Mouse (Mus musculus) adrenal gland, adult 2 months (tissue): ENCODE measurements around the gene Atg9b. TPM values are rescaled to one million over a fixed set of nuclear protein-coding genes. Genes with fewer than 3 reads are reported as not detected.
A peak's percentile ranks its signal among the peaks of the same experiment; 100 is the strongest.

Experiments used
- DNase-seq: peaks from one replicate; pipeline ENCODE4 v3.0.0; 2021
- long read RNA-seq: library from polyadenylated mRNA; stranded (forward); transcript quantifications from one replicate; pipeline ENCODE4 v2.0.0, GENCODE M21; 2021
- polyA plus RNA-seq: library from polyadenylated mRNA; depleted of rRNA; stranded (reverse); fragments of >200 nt; gene quantifications from 2 replicates; pipeline ENCODE4 v1.2.3, GENCODE M21; 2012; rRNA removed
- total RNA-seq, 2 experiments: library from RNA; stranded (reverse); gene quantifications; 2 replicates each; pipeline ENCODE4 v1.2.3; 2021

Gene Atg9b
- total RNA-seq (1 to 10 TPM; 1.5 to 1.7 TPM), polyA plus RNA-seq (7.5 and 11.6 TPM in 2 replicates)
- long read RNA-seq, partial matches to known transcripts: 1 of 1 reads
- long read RNA-seq, other reads (novel, unspliced or antisense): 0 of 1 reads

DNA sequence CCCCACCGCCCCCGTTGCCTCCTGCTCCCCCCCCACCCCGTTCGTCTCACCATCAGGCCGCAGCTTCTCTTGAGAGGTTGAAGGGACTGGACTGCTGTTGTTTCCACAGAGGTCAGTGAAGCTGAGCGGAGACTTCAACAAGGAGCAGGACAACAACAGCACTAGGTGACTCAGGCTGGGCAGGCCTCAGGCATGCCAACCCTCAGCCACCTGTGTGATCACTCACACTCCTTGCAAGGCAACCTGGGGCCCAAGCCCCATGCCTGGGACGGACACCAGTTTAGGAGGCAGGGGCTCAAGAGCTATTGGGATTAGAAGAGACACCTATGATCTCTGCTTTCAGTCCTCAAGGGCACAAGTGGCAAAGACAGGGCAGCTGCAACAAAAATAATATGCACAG, at the start of gene Atg9b:
Gene Atg9b (minus strand): TSS at position 280 of the 400 bp plus-strand sequence.
- DNase-seq: no peak

DNA sequence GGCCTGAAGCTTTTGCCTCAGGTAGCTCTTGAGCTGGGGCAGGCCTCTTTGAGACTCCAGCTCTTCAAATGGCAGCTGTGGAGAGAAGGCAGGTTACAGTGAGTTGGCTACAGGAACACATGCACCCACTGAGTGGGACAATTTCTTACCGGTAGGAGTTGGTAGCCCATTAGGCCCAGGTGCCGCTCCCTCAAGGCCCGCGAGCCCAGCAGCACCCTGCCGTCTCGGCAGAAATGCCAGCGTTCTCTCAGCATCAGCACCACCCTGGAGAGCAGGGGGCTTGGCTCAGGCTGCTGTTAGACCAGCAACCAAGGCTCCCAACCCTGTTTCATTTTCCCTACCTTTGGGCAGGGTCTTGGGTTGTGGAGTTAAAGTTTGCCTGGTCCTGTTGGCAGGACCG, 49.2 kb upstream of the Atg9b start:
- DNase-seq: no peak

DNA sequence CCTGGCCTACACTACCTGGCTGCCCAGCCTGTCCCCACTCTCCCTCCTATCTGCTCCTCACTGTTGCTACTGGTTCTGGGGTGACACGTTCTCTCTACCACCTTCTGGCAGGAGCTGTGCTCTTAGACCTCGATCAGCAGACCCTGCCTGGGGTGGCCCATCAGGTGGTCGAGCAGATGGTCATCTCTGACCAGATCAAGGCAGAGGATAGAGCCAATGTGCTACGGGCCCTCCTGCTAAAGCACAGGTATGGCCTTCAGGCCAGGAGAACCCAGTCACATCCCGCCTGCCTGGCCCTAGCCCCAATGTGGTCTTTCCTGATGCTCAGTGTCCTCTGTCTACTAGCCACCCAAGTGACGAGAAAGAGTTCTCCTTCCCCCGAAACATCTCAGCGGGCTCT, 42.0 kb upstream of the Atg9b start:
- no peak for DNase-seq

DNA sequence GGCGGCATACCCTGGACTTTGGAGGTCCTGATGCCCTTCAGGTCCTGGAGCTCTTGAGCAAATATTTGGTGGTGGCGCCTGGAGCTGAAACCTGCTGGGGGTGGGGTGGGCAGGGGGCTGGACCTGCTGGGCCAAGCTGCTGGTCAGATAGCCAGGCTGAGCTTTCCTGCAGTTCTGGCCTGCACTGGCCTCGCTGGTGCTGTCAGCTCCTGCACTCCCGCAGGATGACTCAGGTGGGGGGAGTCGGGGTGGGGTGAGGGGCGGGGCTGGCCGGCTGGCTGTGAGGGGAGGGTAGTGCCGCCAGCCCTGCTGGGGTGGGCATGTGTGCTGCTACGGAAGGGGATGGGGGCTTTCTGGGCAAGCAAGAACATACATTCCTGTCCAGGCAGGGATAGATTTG, 36.7 kb upstream of the Atg9b start:
- DNase-seq: peak; percentile 61

DNA sequence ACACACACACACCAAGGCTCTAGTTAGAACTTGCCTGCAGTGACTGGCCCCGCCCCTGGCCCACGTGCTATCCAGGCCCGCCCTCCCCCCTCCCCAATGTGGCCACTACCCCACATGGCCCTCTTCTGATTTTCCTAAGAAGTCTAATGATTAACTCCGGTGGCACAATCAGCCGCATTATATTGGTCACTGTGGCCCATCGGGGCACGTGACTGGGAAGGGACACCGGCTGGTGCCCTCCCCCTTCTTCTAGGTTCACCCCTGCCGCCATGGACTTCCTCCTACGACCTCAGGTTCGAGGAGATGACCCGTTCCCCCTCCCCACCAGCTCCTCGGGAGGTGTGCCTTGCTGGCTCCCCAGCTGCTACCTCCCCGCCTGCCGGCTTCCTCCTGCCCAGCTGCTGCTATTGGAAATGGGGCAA, 36.0 kb upstream of the Atg9b start:
- peak; percentile 44 for DNase-seq

DNA sequence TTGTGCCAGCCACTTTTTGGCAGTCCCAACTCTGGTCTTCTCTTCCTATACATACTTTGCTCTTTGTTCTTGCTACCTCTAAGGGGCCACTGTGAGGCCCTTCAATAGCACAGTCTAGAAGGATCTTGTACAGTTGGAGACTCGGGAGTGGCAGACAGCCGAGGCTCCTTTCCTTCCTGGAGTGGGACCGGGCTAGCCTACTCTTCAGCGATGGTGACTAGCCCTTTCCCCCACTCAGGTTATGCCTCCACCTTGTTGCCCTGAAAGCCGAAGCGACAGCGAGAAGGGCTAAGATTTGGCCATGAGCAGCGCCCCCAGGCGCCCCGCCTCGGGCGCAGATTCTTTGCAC, 35.3 kb upstream of the Atg9b start:
- DNase-seq: no peak

DNA sequence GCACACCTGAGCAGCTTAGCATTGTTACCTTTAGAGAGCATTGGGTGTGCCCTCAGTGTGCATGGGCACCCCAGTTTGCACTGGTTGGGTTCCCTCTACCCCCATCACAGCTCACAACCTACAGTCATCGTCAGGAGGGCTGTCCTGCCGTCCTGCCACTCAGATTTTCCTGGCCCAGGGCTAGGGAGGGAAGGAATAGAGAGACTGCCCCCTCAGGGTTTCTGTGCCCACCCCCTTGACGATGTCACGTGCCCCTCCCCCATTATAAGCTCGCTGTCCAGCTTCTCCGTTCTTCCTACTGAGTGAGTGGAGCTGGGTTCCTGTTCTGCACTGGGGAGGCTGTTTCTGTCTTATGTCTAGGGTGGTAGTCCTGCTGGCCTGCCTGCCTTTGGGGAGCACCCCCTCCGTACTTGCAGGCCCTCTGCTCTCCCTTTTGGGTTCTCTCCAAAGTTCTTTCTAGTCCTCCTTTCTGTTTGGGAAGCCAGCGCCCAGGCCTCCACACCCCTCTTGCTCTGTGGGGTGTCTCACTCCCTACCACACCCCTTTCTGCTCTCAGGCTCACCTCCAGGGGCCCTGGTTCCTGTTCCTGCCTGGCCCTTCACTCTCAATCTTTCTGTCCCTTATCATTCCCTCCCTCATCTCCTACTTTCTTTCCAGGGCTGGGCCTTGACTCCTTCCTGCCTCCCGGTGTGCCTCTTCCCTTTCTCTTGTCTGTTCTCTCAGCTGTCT, 34.8 kb upstream of the Atg9b start:
- DNase-seq: no peak

DNA sequence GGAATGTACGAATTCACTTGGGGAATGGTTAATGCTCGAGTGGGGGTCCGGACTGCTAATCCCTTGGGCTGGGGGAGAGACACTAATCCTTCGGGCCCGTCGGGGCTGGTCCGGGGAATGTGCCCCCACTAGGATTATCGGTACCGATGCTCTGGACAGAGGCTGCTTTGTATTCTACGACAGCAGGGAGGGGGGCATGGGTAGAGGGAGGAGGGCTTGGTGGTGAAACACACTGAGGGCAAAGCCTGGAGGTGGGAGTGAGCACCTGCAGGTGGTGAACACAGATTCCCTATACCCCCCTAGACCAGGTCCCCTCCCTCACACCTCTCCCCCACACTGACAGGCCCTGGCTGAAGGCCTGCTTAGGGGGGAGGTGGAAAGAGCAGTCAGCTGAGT, 34.1 kb upstream of the Atg9b start:
- DNase-seq: no peak

DNA sequence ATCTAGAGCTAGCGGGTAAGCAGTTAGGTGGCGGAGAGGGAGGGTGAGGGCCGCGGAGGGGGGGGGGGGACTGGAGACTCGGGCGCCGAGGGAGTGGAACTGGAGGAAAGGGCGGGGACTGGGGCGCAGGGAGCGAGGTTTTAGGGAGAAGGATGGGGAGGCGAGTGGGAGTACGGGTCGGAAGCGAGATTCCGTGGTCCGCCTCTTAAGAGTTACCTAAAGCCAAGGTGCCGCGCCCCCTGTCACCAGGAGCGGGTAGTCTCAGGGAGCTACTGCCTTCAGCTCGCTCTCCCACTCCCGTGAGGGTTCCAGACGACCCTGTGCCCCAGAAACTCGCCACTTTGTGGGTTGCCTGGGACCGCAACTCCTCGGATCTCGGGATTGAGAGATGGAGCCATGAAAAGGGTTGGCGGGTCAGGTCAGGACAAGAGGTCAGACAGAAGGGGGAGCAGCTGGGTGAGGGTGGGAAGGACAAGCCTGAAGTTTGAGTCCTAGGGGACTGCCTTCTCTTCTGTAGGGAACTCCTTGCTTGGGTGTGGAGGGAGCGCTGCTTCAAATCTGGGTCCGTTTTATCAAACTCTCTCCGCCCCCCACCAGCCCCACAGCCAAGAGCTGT, 33.6 kb upstream of the Atg9b start:
- no peak for DNase-seq

DNA sequence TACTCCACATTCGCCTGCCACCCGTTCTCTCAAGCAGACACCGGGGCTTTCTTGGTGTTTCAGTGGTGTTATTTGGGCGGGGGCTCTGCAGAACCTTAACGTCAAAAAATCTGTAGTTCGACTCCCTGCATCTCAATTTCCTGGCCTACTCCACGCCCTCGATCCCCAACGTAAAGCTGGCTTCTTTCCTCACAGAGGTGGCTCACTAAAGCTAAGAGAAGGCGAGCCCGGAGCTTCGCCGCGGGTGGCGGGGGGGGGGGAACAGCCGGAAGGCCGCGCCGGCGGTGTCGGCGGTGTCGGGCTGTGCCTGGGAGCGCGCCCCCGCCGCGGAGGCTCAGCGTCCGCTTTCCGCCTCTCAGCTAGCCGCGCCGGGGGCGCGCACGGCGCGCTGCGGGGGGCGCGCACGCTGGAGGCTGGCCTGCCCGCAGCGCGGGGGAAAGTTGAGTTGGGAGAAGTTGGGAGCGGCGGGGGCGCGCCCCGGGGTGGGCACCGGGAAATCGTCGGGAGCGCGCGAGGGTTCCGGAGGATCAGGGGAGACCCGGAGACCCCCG, 33.0 kb upstream of the Atg9b start:
- DNase-seq: peak; percentile 92

DNA sequence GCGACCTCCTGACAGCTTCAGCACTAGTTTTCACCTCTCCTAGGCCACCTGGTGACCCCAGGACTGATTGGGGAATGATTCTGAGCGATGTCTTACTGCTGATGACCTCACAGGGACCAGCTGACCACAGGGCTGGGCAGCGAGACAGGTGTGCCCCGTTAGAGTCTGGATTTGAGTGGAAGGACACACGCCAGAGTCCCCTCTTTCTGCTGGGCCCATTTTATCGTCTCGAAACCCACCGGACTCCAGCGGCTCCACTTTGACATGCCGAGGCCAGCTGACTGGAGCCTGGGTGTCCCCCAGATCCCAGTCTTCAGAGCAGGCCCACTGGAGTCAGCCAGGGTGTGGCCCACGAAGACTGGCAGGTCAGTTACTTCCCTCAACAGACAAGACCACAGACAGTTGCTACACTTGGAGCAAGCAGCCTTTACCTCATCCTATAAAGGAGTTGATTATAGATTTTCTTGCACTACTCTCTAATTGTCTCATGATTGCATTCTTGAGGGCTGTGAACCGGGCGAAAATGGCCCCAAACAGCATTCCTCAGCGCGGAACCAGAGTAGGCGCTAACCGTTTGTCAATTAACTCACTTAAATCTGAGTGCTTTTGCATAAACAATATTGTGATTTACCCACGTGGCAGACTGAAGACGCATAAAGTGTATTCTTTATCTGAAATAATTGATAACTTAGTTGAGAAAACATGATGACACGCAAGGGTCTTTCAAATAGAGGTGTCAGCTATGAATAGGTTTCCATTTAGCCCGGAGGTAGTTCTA, 32.2 kb upstream of the Atg9b start:
- no peak for DNase-seq

DNA sequence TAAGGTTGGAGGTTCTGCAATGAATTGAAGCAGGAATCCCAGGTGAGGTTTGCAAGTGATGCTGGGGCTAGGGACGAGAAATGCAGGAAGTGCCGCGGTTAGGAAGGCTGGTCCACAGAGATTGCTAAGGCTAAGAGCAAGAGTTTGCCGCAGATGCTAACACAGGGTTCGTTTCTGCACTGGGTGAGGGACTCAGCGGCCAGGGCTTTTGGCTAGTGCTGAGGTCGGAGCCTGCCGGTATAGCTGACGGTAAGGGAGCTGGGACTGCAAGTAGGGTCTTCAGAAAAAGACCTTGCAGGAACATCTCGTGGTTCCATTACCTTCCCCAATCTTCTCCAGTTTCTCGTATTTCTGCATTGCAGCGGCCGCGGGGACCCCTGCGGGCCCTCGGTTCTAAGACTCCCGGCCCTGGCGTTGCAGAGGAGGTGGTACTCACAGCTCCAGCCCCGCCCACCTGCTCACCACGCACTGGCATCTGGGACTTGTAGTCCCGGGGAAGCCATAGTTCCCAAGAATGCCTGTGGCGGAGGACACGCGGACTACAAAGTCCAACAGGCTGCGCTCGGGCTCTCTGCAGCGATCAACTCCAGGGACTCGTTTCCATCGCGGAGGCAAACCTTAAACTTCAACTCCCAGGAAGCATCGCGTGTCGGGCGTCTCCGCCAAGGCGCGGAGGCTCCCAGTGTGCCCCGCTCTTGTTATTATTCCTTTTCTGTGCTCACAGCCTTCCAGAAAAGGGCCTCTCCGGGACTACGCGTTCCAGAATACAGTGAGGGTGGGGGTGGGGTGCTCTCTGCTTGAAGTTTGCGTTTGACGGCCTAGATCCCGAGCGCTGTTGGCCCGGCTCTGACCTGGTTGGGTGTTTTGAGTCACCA, 31.4 kb upstream of the Atg9b start, which contains the start of the genes Cdk5 and Slc4a2:
Gene Cdk5 (minus strand): TSS at position 402 of the 875 bp plus-strand sequence.
Gene Slc4a2 (plus strand): TSS at position 709 of the 875 bp plus-strand sequence.
- DNase-seq: peak; percentile 99

DNA sequence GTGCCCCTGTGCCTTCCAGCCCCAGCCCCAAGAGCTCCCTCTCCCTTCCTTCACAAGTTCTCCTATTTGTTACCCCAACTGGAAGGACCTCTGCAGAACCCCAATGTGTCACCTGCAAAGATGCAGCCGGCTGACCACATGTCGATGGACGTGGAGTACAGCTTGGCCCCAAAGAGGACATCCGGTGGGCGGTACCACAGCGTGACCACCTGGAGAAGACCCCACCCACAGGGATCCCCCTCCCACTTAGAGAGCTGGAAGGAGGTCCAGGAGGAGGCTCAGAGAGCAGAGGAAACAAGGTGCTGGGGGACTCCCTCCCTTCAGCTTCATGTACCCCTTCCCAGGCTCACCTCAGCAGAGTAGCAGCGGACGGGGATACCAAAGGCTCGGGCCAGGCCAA, 28.4 kb upstream of the Atg9b start:
- DNase-seq: no peak

DNA sequence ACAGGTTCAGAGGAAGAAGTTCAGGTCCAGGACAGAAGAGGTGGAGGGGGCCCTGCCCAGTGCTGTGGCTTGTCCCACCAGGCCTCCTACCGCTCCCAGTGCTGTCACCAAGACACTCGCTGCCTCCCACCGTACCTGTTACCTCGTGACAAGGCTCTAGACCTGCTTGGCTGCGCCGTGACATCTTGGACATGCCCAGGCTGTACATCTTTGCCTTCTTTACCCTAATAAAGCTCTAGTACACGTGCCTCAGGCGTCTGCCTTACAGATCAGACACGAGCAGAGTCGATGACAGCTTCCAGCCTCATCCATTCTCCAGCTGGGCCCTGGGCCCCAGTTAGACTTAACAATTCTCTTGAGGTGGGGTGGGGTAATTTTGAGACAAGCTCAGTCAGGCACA, 25.6 kb upstream of the Atg9b start:
- DNase-seq: no peak

DNA sequence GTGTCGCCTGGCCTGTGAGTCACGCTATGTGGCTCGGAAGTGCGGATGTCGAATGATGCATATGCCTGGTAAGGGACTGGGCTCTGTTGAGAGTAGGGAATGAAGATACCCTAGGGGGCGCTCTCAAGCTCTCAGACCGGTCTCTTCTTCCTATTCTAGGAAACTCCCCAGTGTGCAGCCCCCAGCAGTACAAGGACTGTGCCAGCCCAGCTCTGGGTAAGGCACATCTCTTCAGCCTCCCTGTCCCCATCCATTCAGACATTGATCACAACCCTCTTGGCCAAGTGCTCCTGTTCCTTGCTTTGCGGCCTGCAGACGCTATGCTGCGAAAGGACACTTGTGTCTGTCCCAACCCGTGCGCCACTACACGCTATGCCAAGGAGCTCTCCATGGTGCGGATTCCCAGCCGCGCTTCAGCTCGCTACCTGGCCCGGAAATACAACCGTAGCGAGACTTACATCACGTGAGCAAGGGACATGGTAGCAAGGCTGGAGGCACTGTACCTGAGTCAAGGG, 24.3 kb upstream of the Atg9b start:
- DNase-seq: peak; percentile 79

DNA sequence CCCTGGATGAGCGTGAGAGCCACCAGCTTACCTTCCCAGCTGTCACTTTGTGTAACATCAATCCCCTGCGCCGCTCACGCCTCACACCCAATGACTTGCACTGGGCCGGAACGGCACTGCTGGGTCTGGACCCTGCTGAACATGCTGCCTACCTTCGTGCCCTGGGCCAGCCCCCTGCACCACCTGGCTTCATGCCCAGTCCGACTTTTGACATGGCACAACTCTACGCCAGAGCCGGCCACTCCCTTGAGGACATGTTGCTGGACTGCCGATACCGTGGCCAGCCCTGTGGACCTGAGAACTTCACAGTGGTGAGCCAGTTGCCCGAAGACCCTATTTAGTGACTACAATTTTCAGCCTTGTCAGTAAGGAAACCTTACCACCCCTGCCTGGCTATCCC, 22.0 kb upstream of the Atg9b start:
- no peak for DNase-seq

DNA sequence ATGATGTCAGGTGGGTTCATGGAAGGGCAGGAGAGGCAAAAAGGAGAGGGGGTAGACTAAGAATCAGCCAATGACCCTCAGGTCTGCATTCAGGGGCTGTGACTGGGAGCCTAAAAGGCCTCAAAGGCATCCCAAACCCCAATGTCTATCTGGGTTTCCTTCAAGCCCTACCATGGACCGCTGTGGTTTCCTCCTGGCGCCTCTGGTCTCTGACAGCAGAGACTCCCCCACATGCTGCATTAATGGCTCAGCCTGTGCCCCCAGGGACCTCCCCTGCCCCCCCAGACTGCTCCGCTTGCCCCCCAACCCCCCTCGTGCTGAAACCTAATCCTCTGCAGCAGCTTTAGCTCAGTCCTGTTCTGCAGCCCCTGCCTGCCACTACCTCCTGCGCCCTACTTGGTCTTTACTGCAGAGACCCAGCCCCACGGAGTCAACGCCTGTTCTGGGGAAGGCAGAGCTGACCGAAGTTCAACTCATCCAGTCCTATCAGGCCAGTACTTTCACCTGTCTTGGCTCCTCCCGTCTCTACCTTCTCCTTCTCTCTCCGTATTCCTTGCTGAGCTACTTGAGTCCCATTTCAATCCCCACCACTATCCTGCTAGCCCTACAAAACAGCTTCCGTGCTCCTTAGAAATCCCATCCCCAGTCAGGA, 21.2 kb upstream of the Atg9b start, which contains the start of gene Asic3:
Gene Asic3 (plus strand): TSS at position 351 of the 652 bp plus-strand sequence.
- no peak for DNase-seq

DNA sequence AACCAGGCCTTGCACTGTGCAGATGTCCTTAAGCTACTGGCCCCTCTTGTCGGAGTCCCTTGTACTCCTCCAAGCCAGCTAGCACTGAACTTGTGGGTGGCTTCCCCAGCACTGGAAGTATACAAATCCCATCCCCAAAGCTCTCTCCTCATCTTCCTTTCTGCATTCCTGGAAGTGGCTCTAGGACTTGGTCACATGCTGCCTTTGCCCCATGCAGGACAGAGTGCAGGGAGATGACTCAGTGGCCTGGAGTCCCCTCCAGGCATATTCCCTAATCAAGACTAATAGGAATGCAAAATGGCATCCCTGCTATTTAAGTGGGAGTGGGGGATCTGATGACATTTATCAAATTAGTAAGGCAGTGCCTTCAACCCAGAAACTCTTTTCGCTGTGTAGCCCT, 20.1 kb upstream of the Atg9b start:
- no peak for DNase-seq

DNA sequence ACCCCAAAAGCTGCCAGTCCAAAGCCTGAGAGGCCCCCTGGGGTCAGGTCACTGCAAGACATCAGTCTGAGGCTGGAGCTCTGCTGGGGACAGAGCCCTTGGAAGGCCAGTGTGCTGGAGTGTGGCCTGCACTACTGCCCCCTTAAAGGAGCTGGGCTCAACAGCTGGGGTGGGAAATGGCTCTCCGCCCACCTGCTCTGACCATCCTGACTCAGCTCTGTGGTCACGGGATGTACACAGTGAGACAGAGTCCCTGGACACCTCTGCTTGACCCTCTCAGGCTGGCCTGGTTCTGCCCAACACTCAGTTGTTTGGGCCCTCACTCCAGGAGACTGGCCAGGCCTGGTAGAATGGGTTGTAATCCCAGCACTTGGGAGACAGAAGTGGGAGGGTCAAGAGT, 17.5 kb upstream of the Atg9b start:
- DNase-seq: no peak

DNA sequence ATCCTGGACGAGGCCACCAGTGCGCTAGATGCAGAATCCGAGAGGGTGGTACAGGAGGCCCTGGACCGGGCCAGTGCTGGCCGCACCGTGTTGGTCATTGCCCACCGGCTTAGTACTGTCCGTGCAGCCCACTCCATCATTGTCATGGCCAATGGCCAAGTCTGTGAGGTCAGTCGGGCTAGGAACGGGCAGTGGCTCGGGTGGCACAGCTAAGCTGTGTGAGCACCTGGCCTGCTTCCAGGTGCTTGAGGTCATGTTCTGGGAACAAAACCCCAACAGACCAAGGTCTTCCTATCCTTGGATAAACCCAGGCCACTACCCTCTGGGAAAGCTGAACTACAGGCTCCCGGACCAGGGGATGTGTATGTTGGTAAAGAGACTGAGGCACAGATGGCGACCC, 16.7 kb upstream of the Atg9b start:
- DNase-seq: peak; percentile 74
